Mouse (Mus musculus) cortical plate, adult 2 months (tissue): ENCODE measurements around the gene Lpp.

ENCODE experiments used
- CTCF ChIP-seq: fragments of 200-500 bp; IDR thresholded peaks from 2 replicates; pipeline ENCODE4 v1.5.1; 2011; ENCODE audit warnings: mild to moderate bottlenecking, control low read depth, low read length; ENCODE audit not compliant: insufficient read depth; ENCODE audit errors: extremely low read depth
- POLR2A ChIP-seq: fragments of 200-500 bp; IDR thresholded peaks from 2 replicates; pipeline ENCODE4 v1.6.1; 2011; ENCODE audit warnings: mild to moderate bottlenecking, low read length, control low read depth; ENCODE audit not compliant: insufficient read depth; ENCODE audit errors: extremely low read depth

DNA sequence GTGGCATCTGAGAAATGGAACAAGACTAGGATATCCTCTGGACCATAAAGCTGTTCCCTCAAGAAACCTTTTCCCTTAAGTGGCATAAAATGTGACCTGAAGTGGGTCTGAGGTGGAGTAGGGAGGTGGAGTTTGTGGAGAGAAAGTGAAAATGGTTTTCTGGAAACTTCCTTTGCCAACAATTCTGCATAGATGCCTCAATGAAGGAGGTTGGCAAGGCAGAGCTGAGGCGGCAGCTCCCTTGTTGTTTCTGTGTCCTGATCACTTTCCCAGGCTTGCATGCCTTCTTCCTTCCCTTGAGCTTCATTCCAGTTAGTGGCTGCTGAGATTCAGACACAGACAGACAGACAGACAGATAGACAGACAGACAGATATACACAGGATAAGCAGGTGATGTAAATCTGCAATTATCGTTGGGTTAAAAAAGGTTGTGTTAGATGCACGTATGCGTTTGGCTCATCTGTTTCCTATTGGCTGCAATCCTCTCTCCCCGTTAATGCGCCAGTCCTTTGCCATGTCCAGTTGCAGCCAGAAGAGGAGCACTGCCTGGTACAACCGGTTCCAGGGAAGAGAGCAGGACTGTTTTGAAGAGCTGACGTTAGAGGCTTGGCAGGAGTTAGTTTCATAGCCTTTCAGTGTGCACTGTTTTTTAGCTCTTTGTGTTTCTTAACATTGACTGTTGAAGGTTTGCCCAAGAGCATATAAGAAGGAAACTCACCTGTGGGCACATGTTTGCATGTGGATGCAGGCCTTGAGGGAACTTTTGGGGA lies 96.4 kb downstream of the Lpp start:
- TF ChIP-seq CTCF (no peak), POLR2A (no peak)
